In genomic region chr5:143179179-143179578, GRCm38 (mm10) we compare ENCODE assay signal across 8 mouse cellular contexts. TPM values are rescaled to one million over a fixed set of nuclear protein-coding genes. Genes with fewer than 3 reads are reported as not detected.
A peak's percentile ranks its signal among the peaks of the same experiment; 100 is the strongest.
DNase-seq lines count a peak whose midpoint lies in the region; ATAC-seq and TF ChIP-seq lines count a peak whose summit lies in the region.

No protein-coding gene starts in this region.

- H3K9me3 ChIP-seq in heart, embryonic 13.5 days, result peaks cover 7% of the 10 kb centered on the region
- peaks cover 6% of the 10 kb centered on the region for H3K9me3 ChIP-seq in E14TG2a.4 (ENCODE audit: low read length)
- no peaks in the 10 kb centered on the region for H3K9me3 ChIP-seq in neural tube, embryonic 14.5 days (ENCODE audit: control insufficient read depth, low read length)

- H3K36me3 ChIP-seq in heart, embryonic 13.5 days, result peaks cover 44% of the 10 kb centered on the region
- H3K36me3 ChIP-seq in E14TG2a.4 (ENCODE audit: insufficient read depth, low read length), result peaks cover 43% of the 10 kb centered on the region
- H3K36me3 ChIP-seq in neural tube, embryonic 14.5 days (ENCODE audit: control insufficient read depth, insufficient read depth, low read length), result peaks cover 37% of the 10 kb centered on the region

- no peak overlapping the region for H3K4me3 ChIP-seq in heart, embryonic 13.5 days
- no peak overlapping the region for H3K4me3 ChIP-seq in E14TG2a.4 (replicated peaks; ENCODE audit: low read length)
- peak overlapping the region; percentile 91; the same call in 1 of the 2 replicates for H3K4me3 ChIP-seq in neural tube, embryonic 14.5 days (ENCODE audit: low read depth, low read length)

- intact Hi-C loops in heart, postnatal 25 days (cut with DNase I), result loop anchor here (10.0 kb wide), 1 partner anchor 116 kb away; the partner anchor contains the start of gene Zfp853
- intact Hi-C loops in left cerebral cortex, postnatal 10 days (cut with DNase I), result loop anchor here (10.0 kb wide), 1 partner anchor 116 kb away; the partner anchor contains the start of gene Zfp853

- peak; percentile 52 for TF ChIP-seq CTCF in E14TG2a.4 (conservative IDR thresholded peaks at IDR 0.05; ENCODE audit: low read length)

- no peak for ATAC-seq in heart, embryonic 13.5 days (ENCODE audit: extremely low read depth, insufficient number of reproducible peaks, low FRiP score, low TSS enrichment)
- no peak for ATAC-seq in neural tube, embryonic 14.5 days (ENCODE audit: low read depth)
- no peak for ATAC-seq in monocyte, adult 5-6 weeks (replicated peaks; ENCODE audit: insufficient number of reproducible peaks, low FRiP score, low TSS enrichment, poor library complexity, severe bottlenecking)

- no peak overlapping the region for H3K27ac ChIP-seq in heart, embryonic 13.5 days (replicated peaks)
- no peak overlapping the region for H3K27ac ChIP-seq in neural tube, embryonic 14.5 days (ENCODE audit: low read depth, low read length)

- WGBS in heart, embryonic 13.5 days, result 42% methylated on average over 6 of the region's 6 CpGs
- WGBS in neural tube, embryonic 14.5 days, result 34% methylated on average over 6 of the region's 6 CpGs

- H3K4me2 ChIP-seq in heart, embryonic 13.5 days, result peak overlapping the region; percentile 82
- H3K4me2 ChIP-seq in neural tube, embryonic 14.5 days (ENCODE audit: low read depth, low read length), result peak overlapping the region; percentile 81

- no peaks in the 10 kb centered on the region for H3K27me3 ChIP-seq in heart, embryonic 13.5 days (replicated peaks)
- no peaks in the 10 kb centered on the region for H3K27me3 ChIP-seq in E14TG2a.4 (ENCODE audit: insufficient read depth, low read length)
- no peaks in the 10 kb centered on the region for H3K27me3 ChIP-seq in neural tube, embryonic 14.5 days (ENCODE audit: control insufficient read depth, insufficient read depth, low read length)

- no peak overlapping the region for H3K9ac ChIP-seq in heart, embryonic 13.5 days
- H3K9ac ChIP-seq in neural tube, embryonic 14.5 days (replicated peaks; ENCODE audit: low read depth, low read length), result no peak overlapping the region

- H3K4me1 ChIP-seq in heart, embryonic 13.5 days, result peaks cover 18% of the 10 kb centered on the region
- H3K4me1 ChIP-seq in E14TG2a.4 (replicated peaks; ENCODE audit: low read depth, low read length), result peaks cover 13% of the 10 kb centered on the region
- peaks cover 11% of the 10 kb centered on the region; the same call in 1 of the 2 replicates for H3K4me1 ChIP-seq in neural tube, embryonic 14.5 days (ENCODE audit: control insufficient read depth, insufficient read depth, low read length)

- no peak for DNase-seq in heart, postnatal 25 days (ENCODE audit: low spot score)
- peak; percentile 38 for DNase-seq in embryo, embryonic 11 days
- peak; percentile 16 for DNase-seq in kidney, postnatal 10 days
- DNase-seq in left cerebral cortex, postnatal 10 days (ENCODE audit: extremely low spot score in 1 of 2, low spot score in 2 of 2), result no peak

RNA-seq across cellular contexts. Expression of gene Rbak, which starts 1.4 kb away (rescaled TPM):
- polyA plus RNA-seq in heart, embryonic 13.5 days (2015; fragmentation: Nextera tagmentation; extraction: Ambion mirVana), result 7.2 and 7.8 TPM in 2 replicates
- 1 to 10 TPM; 3.9 to 5.4 TPM for total RNA-seq in heart, postnatal 25 days (2021)
- 16.6 and 20.9 TPM in 2 replicates for polyA plus RNA-seq in neural tube, embryonic 14.5 days (2014; fragmentation: Nextera tagmentation; extraction: Ambion mirVana)
- 10 to 100 TPM; 16.1 to 19.9 TPM for total RNA-seq in left cerebral cortex, postnatal 10 days (2021)
- total RNA-seq in monocyte, adult 5-6 weeks (2017), result 6.0 to 19.7 TPM (median 18.1 TPM) in 3 replicates

RNA-seq across cellular contexts. Expression of gene Spdye4b, which starts 1.6 kb away (rescaled TPM):
- polyA plus RNA-seq in heart, embryonic 13.5 days (2015; fragmentation: Nextera tagmentation; extraction: Ambion mirVana), result not detected in 2 replicates
- not detected for total RNA-seq in heart, postnatal 25 days (2021)
- not detected in 2 replicates for polyA plus RNA-seq in neural tube, embryonic 14.5 days (2014; fragmentation: Nextera tagmentation; extraction: Ambion mirVana)
- total RNA-seq in left cerebral cortex, postnatal 10 days (2021), result not detected
- total RNA-seq in monocyte, adult 5-6 weeks (2017), result 0.29 to 0.95 TPM in 2 of 3 replicates, not detected in the other

RNA-seq across cellular contexts. Expression of gene Olfr718-ps1, which starts 31.8 kb away (rescaled TPM):
- polyA plus RNA-seq in heart, embryonic 13.5 days (2015; fragmentation: Nextera tagmentation; extraction: Ambion mirVana), result not detected in 2 replicates
- total RNA-seq in heart, postnatal 25 days (2021), result not detected
- 0.04 TPM in 1 of 2 replicates, not detected in the other for polyA plus RNA-seq in neural tube, embryonic 14.5 days (2014; fragmentation: Nextera tagmentation; extraction: Ambion mirVana)
- total RNA-seq in left cerebral cortex, postnatal 10 days (2021), result under 1 TPM; 0.14 to 0.17 TPM
- not detected in 3 replicates for total RNA-seq in monocyte, adult 5-6 weeks (2017)

RNA-seq across cellular contexts. Expression of gene Spdye4a, which starts 47.5 kb away (rescaled TPM):
- not detected in 2 replicates for polyA plus RNA-seq in heart, embryonic 13.5 days (2015; fragmentation: Nextera tagmentation; extraction: Ambion mirVana)
- total RNA-seq in heart, postnatal 25 days (2021), result not detected
- 0.15 TPM in 1 of 2 replicates, not detected in the other for polyA plus RNA-seq in neural tube, embryonic 14.5 days (2014; fragmentation: Nextera tagmentation; extraction: Ambion mirVana)
- not detected for total RNA-seq in left cerebral cortex, postnatal 10 days (2021)
- not detected in 3 replicates for total RNA-seq in monocyte, adult 5-6 weeks (2017)

RNA-seq across cellular contexts. Expression of gene Zfp12, which starts 55.8 kb away (rescaled TPM):
- 7.0 and 7.9 TPM in 2 replicates for polyA plus RNA-seq in heart, embryonic 13.5 days (2015; fragmentation: Nextera tagmentation; extraction: Ambion mirVana)
- 10 to 100 TPM in 1 of 2 experiments, 1 to 10 TPM in 1; 9.5 to 11.0 TPM for total RNA-seq in heart, postnatal 25 days (2021)
- polyA plus RNA-seq in neural tube, embryonic 14.5 days (2014; fragmentation: Nextera tagmentation; extraction: Ambion mirVana), result 24.0 and 31.0 TPM in 2 replicates
- 10 to 100 TPM; 21.8 to 26.6 TPM for total RNA-seq in left cerebral cortex, postnatal 10 days (2021)
- total RNA-seq in monocyte, adult 5-6 weeks (2017), result 17.0 to 19.7 TPM (median 17.2 TPM) in 3 replicates

Comparison
In these comparisons a context has a peak if more than half of its experiments do, and no peak if none do; other contexts are left out.
1. DNase-seq: peak in embryo, embryonic 11 days (single experiment) and kidney, postnatal 10 days (single experiment); none in heart, postnatal 25 days (single experiment) and left cerebral cortex, postnatal 10 days (0 of 2).